Mouse (Mus musculus) limb, embryonic 11.5 days (tissue): ENCODE measurements around the gene Mrpl51. TPM values are rescaled to one million over a fixed set of nuclear protein-coding genes. Genes with fewer than 3 reads are reported as not detected.

ENCODE experiments used
- ATAC-seq: fragments of 200-750 bp; cut with Nextera tagmentation; 2 replicates; pipeline ENCODE4 v1.8.0; 2017; ENCODE audit warnings: low read depth; ENCODE audit not compliant: insufficient number of reproducible peaks, low FRiP score, low TSS enrichment
- DNase-seq: peaks from one replicate; pipeline ENCODE4 v3.0.0-alpha.2; 2015; ENCODE audit warnings: low spot score
- H3K27ac ChIP-seq: fragments of 300-500 bp; sonication (generic); replicated peaks from 2 replicates; pipeline ENCODE4 v1.5.1; 2014; ENCODE audit warnings: low read depth, mild to moderate bottlenecking, low read length
- H3K27me3 ChIP-seq: fragments of 300-500 bp; sonication (generic); 2 replicates; pipeline ENCODE4 v1.6.1; 2014; ENCODE audit warnings: mild to moderate bottlenecking, low read length, mixed read lengths; ENCODE audit not compliant: control insufficient read depth, insufficient read depth
- H3K36me3 ChIP-seq: fragments of 300-500 bp; sonication (generic); 2 replicates; pipeline ENCODE4 v1.6.1; 2014; ENCODE audit warnings: mild to moderate bottlenecking, low read length, moderate library complexity, mixed read lengths; ENCODE audit not compliant: control insufficient read depth, insufficient read depth
- H3K4me1 ChIP-seq: fragments of 300-500 bp; sonication (generic); 2 replicates; pipeline ENCODE4 v1.6.1; 2014; ENCODE audit warnings: low read length, mixed read lengths; ENCODE audit not compliant: control insufficient read depth, insufficient read depth
- H3K4me2 ChIP-seq: fragments of 300-500 bp; sonication (generic); 2 replicates; pipeline ENCODE4 v1.6.1; 2014; ENCODE audit warnings: low read depth, mild to moderate bottlenecking, moderate library complexity; ENCODE audit not compliant: severe bottlenecking
- H3K4me3 ChIP-seq: fragments of 300-500 bp; sonication (generic); 2 replicates; pipeline ENCODE4 v1.5.1; 2014; ENCODE audit warnings: low read depth, low read length
- H3K9ac ChIP-seq: fragments of 300-500 bp; sonication (generic); 2 replicates; pipeline ENCODE4 v1.6.1; 2014; ENCODE audit warnings: mild to moderate bottlenecking, low read length
- H3K9me3 ChIP-seq: fragments of 300-500 bp; sonication (generic); 2 replicates; pipeline ENCODE4 v1.6.1; 2016; ENCODE audit warnings: low read length; ENCODE audit not compliant: control insufficient read depth
- WGBS: fragments of 180-500 bp; shearing (Covaris S2); extraction: QIAGEN DNeasy Blood & Tissue Kit; methylation state at CpG from one replicate; pipeline ENCODE4 v1.1.7; 2014; 5-methylcytosine and 5-hydroxymethylcytosine counted together
- polyA plus RNA-seq: library from polyadenylated mRNA; unstranded; fragments of >200 nt; fragmentation: Nextera tagmentation; extraction: Ambion mirVana; gene quantifications from 2 replicates; pipeline ENCODE4 v1.2.1, GENCODE M21; 2014

The Mrpl51 gene
- polyA plus RNA-seq, 1 experiment from 2014 or later, result 218 TPM

DNA sequence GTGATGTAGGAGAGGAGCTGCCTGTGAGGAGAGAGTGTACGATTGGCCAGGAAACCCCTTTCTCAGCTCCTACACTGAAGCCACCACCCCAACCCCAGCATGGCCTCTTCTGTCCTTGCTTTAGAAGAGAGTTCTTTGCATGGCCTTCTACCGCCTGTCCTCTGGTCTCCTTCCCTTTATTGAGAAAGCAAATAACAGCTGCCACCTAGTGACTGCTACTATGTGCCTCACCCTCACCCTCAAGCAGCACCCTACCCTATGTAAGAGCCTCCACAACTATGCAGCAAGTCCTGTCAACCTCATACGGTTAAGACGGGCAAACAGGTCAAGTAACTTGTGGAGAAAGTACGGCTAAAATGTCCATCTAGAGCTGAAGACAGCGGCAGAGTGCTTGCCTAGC, 21.4 kb upstream of the Mrpl51 start:
- Histone ChIP-seq H3K4me3 (no peak overlapping the region), H3K36me3 (peaks cover 59% of the 10 kb centered on the region), H3K9ac (no peak overlapping the region), H3K4me1 (peaks cover 16% of the 10 kb centered on the region), H3K27ac (no peak overlapping the region), H3K4me2 (no peak overlapping the region; the same call in 1 of the 2 replicates), H3K27me3 (no peaks in the 10 kb centered on the region), H3K9me3 (no peaks in the 10 kb centered on the region)
- ATAC-seq (no peak), DNase-seq (no peak)
- WGBS, result 89% methylated on average over 6 of the region's 6 CpGs

DNA sequence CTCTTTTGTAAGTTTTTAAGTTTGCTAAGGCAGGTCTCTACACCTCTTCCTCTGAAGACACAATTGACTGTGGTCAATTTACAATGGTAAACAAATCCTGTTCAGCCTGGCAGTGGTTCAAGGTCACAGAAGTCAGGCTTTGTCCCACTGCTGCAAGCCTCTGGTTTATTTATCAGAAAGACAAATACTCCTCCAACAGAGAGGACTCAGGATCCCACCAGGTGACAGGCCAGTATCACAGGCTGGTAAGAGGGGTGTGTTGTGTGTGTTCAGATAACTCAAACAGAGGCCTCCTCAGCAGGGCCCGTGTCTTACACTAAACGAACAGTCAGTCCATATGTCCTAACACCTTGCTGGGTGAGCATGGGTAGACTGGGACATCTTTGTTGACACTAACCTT, 19.1 kb upstream of the Mrpl51 start:
- WGBS, result 85% methylated on average over 2 of the region's 2 CpGs
- Histone ChIP-seq H3K4me2 (no peak overlapping the region), H3K27me3 (no peaks in the 10 kb centered on the region), H3K4me1 (peaks cover 3% of the 10 kb centered on the region), H3K4me3 (no peak overlapping the region), H3K36me3 (peaks cover 77% of the 10 kb centered on the region), H3K9me3 (no peaks in the 10 kb centered on the region), H3K27ac (no peak overlapping the region), H3K9ac (no peak overlapping the region)
- no peak for DNase-seq
- ATAC-seq, result no peak

DNA sequence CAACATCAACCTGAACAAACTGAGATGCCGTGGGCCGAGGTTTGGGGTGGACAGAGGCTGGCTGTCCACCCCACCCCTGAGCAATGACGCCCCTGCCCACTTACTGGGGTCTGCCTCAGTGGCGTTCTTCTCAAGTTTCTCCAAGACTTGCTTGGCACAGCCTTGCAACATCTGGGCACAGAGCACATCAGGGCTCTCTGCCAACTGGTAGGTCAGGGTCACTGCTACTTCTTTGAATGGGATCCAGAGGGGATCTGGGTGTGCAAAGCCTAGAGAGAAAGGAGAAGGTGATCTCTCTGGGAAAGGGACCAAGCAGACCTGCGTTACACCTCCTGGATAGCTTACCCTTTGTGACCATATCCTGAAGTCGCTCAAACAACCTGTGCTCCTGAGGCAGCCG, 18.3 kb upstream of the Mrpl51 start:
- no peaks in the 10 kb centered on the region for H3K27me3 ChIP-seq
- H3K9ac ChIP-seq, result no peak overlapping the region
- no peak overlapping the region for H3K4me2 ChIP-seq
- no peak overlapping the region for H3K27ac ChIP-seq
- WGBS, result 93% methylated on average over 7 of the region's 7 CpGs
- H3K4me1 ChIP-seq, result no peaks in the 10 kb centered on the region
- H3K4me3 ChIP-seq, result no peak overlapping the region
- H3K9me3 ChIP-seq, result no peaks in the 10 kb centered on the region
- no peak for ATAC-seq
- no peak for DNase-seq
- peaks cover 82% of the 10 kb centered on the region for H3K36me3 ChIP-seq

DNA sequence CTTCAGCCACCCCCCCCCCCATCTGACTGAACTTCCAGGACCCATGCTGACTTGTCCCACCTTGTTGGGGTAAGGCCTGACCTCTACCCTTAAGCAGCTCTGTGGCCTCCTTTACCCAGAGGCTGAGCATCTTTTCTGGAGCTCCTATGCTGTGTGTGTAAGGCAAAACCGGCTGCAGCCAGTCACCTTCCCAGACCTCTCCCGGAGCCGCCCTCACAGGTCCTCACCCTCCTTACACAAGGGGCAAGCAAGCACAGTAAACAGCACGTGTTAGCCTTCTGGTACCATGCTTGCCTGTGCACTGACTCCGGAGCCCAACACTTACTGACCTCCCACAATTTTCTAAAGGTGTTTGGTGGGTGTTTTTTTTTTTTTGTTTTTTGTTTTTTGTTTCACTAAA, 16.1 kb upstream of the Mrpl51 start:
- WGBS, result 89% methylated on average over 5 of the region's 5 CpGs
- H3K4me1 ChIP-seq, result no peaks in the 10 kb centered on the region
- H3K27me3 ChIP-seq, result no peaks in the 10 kb centered on the region
- no peak for ATAC-seq
- H3K9me3 ChIP-seq, result no peaks in the 10 kb centered on the region
- H3K9ac ChIP-seq, result no peak overlapping the region
- DNase-seq, result no peak
- no peak overlapping the region for H3K4me3 ChIP-seq
- no peak overlapping the region for H3K4me2 ChIP-seq
- peaks cover 81% of the 10 kb centered on the region for H3K36me3 ChIP-seq
- H3K27ac ChIP-seq, result no peak overlapping the region

DNA sequence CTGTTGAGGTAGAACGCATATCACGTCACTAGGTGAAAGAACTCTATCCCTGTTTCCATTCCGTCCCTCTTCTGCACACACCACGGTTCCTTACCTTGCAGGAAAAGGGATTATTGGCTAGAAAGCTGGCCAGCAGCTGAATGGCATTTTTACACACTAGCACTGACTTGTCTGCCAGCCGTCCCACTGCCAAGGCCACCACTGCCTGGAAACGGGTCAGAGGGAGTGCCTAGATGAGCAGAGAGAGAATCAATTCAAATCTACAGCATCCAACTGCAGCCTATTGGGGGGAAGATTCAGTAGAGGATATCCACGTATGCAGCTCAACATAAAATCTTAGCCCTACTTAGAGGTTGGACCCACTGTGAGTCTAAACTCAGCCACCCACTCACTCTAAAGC, 12.0 kb upstream of the Mrpl51 start:
- ATAC-seq (no peak), DNase-seq (no peak)
- H3K27ac ChIP-seq, result no peak overlapping the region
- H3K4me2 ChIP-seq, result no peak overlapping the region
- no peak overlapping the region for H3K9ac ChIP-seq
- no peaks in the 10 kb centered on the region for H3K4me1 ChIP-seq
- H3K27me3 ChIP-seq, result no peaks in the 10 kb centered on the region
- peaks cover 71% of the 10 kb centered on the region for H3K36me3 ChIP-seq
- H3K9me3 ChIP-seq, result no peaks in the 10 kb centered on the region
- no peak overlapping the region for H3K4me3 ChIP-seq
- 88% methylated on average over 7 of the region's 7 CpGs for WGBS

DNA sequence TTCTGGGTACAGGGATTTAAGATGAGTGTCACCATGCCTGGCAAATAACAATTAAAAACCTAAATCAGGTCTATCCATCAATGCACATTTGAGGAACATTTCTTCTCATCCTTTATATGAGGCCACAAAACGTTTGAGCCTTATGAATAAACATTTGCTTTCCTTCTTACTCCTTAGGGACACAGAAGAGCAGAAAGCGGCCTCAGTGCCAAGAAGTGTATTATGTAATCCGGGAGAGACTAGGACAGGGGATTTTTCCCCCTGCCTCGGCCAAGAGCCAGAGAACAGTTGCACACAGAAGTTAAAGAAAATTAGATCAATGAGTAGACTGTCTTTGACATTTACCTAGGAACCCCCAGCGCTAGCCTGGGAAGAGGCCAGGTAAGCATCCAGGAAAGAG, 9.5 kb upstream of the Mrpl51 start:
- no peaks in the 10 kb centered on the region for H3K4me1 ChIP-seq
- H3K4me3 ChIP-seq, result no peak overlapping the region
- 89% methylated on average over 5 of the region's 5 CpGs for WGBS
- H3K27ac ChIP-seq, result no peak overlapping the region
- peaks cover 75% of the 10 kb centered on the region for H3K36me3 ChIP-seq
- no peaks in the 10 kb centered on the region for H3K9me3 ChIP-seq
- ATAC-seq (no peak), DNase-seq (no peak)
- no peak overlapping the region for H3K4me2 ChIP-seq
- H3K27me3 ChIP-seq, result no peaks in the 10 kb centered on the region
- no peak overlapping the region for H3K9ac ChIP-seq

DNA sequence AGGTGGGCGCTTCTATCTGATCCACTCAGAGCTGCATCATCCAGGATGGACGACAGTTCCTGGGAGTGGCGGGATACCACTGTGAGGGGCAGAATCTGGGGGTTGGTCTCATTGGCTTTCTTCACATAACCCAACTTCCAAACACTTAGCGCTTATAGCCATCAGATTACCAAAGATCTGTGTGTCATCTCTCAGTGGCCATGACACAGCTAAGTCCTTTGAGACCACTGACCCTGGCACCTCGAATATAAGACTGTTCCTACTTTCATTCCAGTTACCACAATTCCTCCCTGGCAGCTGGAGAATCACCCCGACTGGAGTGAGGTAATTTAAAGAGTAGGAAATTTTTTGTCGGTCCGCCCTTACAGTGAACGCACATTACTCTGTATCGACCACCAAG, 5.4 kb upstream of the Mrpl51 start:
- H3K9ac ChIP-seq, result no peak overlapping the region
- H3K36me3 ChIP-seq, result peaks cover 56% of the 10 kb centered on the region
- no peaks in the 10 kb centered on the region for H3K4me1 ChIP-seq
- H3K9me3 ChIP-seq, result no peaks in the 10 kb centered on the region
- WGBS, result 94% methylated on average over 10 of the region's 10 CpGs
- no peak overlapping the region for H3K27ac ChIP-seq
- ATAC-seq (no peak), DNase-seq (no peak)
- H3K27me3 ChIP-seq, result no peaks in the 10 kb centered on the region
- H3K4me2 ChIP-seq, result no peak overlapping the region
- no peak overlapping the region for H3K4me3 ChIP-seq

DNA sequence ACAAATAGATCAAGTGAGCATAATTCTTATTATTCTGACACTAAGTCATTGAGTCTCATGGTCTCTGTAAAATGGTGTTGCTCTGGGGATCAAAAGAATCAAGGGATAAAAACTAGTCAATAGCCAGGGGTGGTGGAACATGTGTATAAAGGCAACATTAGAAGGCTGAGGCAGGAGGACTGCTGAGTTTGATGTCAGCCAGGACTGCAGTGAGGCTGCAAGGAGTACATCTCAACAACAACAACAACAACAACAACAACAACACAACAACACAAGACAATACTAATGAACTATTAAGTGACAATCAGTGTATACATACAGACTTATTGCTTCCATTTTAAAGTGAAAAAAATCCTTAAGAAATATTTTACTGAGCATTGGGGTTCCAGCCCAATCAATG, 785 bp upstream of the Mrpl51 start:
- H3K4me3 ChIP-seq, result peak overlapping the region; percentile 75
- ATAC-seq (no peak), DNase-seq (no peak)
- H3K36me3 ChIP-seq, result peaks cover 35% of the 10 kb centered on the region
- H3K27me3 ChIP-seq, result no peaks in the 10 kb centered on the region
- peak overlapping the region; percentile 84 for H3K4me2 ChIP-seq
- peaks cover 3% of the 10 kb centered on the region; the same call in 1 of the 2 replicates for H3K4me1 ChIP-seq
- 0 out of 2 replicates have a peak overlapping the region, but pooled peaks have one; percentile 99 for H3K27ac ChIP-seq
- H3K9ac ChIP-seq, result peak overlapping the region; percentile 89
- no peaks in the 10 kb centered on the region for H3K9me3 ChIP-seq

DNA sequence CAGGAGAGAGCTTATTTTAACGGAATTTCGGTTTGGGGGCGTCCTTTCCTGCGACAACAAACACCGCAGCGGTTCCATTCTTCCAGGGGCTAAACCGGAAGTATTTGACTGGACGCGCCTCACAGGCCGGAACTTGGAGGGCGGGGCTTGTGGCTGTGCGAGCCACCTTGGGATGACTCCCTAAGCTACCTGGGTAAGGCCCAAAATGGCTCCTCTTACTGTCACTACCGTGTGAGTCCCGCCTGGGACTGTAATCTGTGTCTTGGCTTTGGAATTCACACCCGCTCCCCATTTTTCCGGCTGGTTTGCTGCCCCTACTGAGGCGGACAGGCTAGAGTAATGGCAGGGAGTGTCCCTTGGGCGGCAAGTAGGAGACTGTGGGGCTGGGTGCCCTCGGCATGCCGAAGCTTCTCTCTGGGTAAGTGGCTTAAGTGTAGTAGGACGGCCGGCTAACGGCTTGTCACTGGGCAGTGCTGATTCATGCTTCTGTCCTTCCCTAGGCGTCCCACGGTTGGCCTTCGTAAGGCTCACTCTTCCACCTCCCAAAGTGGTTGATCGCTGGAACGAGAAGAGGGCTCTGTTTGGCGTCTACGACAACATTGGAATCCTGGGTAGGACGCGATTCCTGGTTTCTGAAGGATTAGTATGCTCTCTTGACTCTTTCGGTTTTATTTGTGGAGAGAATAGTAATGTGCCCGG, 564 bp downstream of the Mrpl51 start:
- peak overlapping the region; percentile 84 for H3K4me2 ChIP-seq
- peak; percentile 93 for DNase-seq
- peak overlapping the region; percentile 99 for H3K27ac ChIP-seq
- H3K9me3 ChIP-seq, result no peaks in the 10 kb centered on the region
- H3K36me3 ChIP-seq, result peaks cover 24% of the 10 kb centered on the region
- no peaks in the 10 kb centered on the region for H3K27me3 ChIP-seq
- H3K9ac ChIP-seq, result peak overlapping the region; percentile 89
- peaks cover 3% of the 10 kb centered on the region; the same call in 1 of the 2 replicates for H3K4me1 ChIP-seq
- under 1% methylated on average over 34 of the region's 34 CpGs for WGBS
- peak; percentile 92 for ATAC-seq
- H3K4me3 ChIP-seq, result peak overlapping the region; percentile 75
